Mouse (Mus musculus): ENCODE measurements around the gene Hlcs.

- TF ChIP-seq POLR2A (IDR thresholded peaks at IDR 0.05; ENCODE audit: control insufficient read depth, extremely low read depth, insufficient read depth, low read length, poor library complexity) = no peak
- no peak for TF ChIP-seq CTCF (IDR thresholded peaks at IDR 0.05; ENCODE audit: borderline replicate concordance, control insufficient read depth, extremely low read depth, insufficient read depth, low read length, poor library complexity)
These were observed 15.3 kb downstream of the Hlcs start for GRCm38 (mm10) chr16:94298081-94298480.

All from thymus, adult 2 months (tissue).